Mouse (Mus musculus): ENCODE results near the gene Psmb7.

DNA sequence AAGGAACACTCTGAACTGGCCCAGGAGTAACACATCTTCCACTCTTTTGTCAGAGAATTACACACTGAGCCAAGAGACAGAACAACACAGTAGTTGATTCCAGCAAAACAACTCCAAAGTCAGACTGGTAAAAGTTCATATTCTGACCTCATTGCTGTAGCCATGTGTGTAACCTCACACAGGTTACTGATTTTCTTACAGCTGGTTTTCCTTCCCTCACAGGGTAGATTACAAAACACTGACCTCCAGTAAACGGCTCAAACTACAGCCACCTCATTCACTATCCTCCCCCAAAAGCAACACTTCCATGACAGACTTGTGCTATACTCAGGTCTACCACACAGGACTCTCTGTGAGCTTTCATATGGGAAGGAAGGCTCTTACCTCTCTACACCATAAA lies 36.2 kb downstream of the Psmb7 start:
- TF ChIP-seq POLR2A (IDR thresholded peaks at IDR 0.05; ENCODE audit: low read depth, low read length) (no peak), CTCF (IDR thresholded peaks at IDR 0.05; ENCODE audit: extremely low read depth, insufficient read length, insufficient replicate concordance, low read depth, low read length) (no peak)

All from small intestine, adult 2 months (tissue).